Mouse (Mus musculus) olfactory bulb, adult 2 months (tissue): ENCODE results near the gene Nxnl1.

ENCODE experiments used
- CTCF ChIP-seq: fragments of 200-500 bp; IDR thresholded peaks from 2 replicates; pipeline ENCODE4 v1.5.1; 2012; ENCODE audit warnings: low read depth, mild to moderate bottlenecking, low read length, moderate library complexity; ENCODE audit not compliant: insufficient read depth
- POLR2A ChIP-seq: fragments of 200-500 bp; IDR thresholded peaks from 2 replicates; pipeline ENCODE4 v1.6.1; 2012; ENCODE audit warnings: mild to moderate bottlenecking, low read depth, low read length, moderate library complexity; ENCODE audit not compliant: insufficient read depth

DNA sequence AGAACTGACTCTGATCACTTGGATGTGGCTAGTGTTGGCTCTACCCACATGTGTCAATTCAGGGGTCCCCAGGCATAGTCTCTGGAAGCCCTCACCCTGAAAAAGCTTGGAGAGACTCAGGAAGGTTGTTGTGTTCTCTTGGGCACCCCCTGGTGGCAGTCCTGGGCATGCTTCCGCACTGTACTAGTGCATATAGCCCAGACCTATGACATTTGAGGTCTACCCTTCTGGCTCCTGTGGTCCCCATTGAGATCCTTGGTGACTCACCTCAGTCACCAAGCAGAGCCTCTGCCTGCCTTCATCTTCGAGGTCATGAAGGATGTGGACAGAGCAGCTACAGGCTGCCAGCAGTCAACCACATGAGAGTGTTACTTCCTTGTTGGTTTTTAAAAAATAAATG lies 20.5 kb upstream of the Nxnl1 start:
- peak; percentile 43; the same call in 1 of the 2 replicates for TF ChIP-seq CTCF
- no peak for TF ChIP-seq POLR2A
